In the genomic region with DNA sequence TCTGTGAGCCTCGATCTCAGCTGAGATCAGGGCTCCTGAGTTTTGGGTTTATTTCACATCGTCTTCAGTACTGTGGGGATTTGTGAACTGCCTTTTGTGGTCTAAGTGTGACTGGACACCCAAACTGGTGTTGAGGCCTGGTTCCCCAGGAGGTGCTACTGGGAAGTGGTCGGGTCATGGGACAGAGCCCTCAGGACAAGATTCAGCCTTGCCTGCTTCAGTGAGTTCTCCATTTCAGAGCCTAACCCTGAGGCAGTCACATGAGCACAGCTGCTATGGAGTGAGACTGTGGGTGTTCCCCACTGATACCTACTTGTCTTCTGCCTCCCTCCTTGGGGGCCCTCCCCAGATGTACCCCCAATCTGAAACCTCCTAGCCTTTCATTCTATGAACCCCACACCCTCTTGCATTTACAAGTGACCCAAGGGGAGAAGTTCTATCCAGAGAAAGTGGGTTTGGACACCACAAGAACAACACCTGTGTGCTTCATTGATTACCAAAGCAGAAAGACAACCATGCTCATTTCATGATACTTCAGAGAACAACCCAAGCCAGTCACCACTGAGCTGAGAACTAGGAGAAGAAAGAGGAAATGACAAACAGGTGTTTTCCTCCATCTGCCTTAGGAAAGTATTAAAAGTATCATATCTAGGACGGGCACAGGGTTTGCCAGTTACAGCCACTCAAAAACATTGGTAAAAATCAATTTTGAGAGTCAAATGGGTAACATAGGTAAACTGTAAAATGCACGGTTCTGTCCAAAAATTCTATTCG, we compare ENCODE assay signal across 25 mouse cellular contexts.
DNase-seq lines count a peak whose midpoint lies in the region; TF ChIP-seq lines count a peak whose summit lies in the region.
"Had no signal": no experiment of that assay in that cellular context is flagged by ENCODE, and none has a peak within 500 bp of the region (broad histone marks: within the 10 kb centered on the region; RNA-seq: fewer than 3 reads in every experiment).

No protein-coding gene starts in this region.

- H3K27ac ChIP-seq in spleen, adult 2 months (ENCODE audit: insufficient read depth, low read length) = peak overlapping the region; percentile 36
- H3K27ac ChIP-seq in bone marrow macrophage, adult 2 months (ENCODE audit: insufficient read depth, low read depth, low read length) = peak overlapping the region; percentile 32; the same call in 1 of the 2 replicates
- H3K27ac ChIP-seq: embryonic facial prominence, embryonic 13.5 days; hindbrain, embryonic 13.5 days; liver, embryonic 15.5 days; neural tube, embryonic 13.5 days; stomach, embryonic 15.5 days had no signal

- 43% methylated on average over 6 of the region's 6 CpGs for WGBS in spleen, adult 2 months

- no peak overlapping the region for H3K4me3 ChIP-seq in spleen, adult 2 months (ENCODE audit: extremely low read depth, insufficient read depth, insufficient read length)
- no peak overlapping the region for H3K4me3 ChIP-seq in bone marrow macrophage, adult 2 months (ENCODE audit: insufficient read depth, low read length)
- H3K4me3 ChIP-seq: embryonic facial prominence, embryonic 13.5 days; hindbrain, embryonic 13.5 days; liver, embryonic 15.5 days; megakaryocyte, embryonic 14.5 days; neural tube, embryonic 13.5 days; stomach, embryonic 15.5 days had no signal

- H3K27me3 ChIP-seq in spleen, adult 2 months (ENCODE audit: control insufficient read depth, insufficient read depth, low read length) = no peaks in the 10 kb centered on the region
- H3K27me3 ChIP-seq: liver, embryonic 15.5 days; Patski; stomach, embryonic 15.5 days had no signal

- H3K36me3 ChIP-seq in spleen, adult 2 months (ENCODE audit: control insufficient read depth, insufficient read depth, low read length) = no peaks in the 10 kb centered on the region
- H3K36me3 ChIP-seq: embryonic facial prominence, embryonic 13.5 days; hindbrain, embryonic 13.5 days; liver, embryonic 15.5 days; neural tube, embryonic 13.5 days; stomach, embryonic 15.5 days had no signal

- TF ChIP-seq POLR2A in spleen, adult 2 months (IDR thresholded peaks at IDR 0.05; ENCODE audit: low read depth, low read length) = no peak
- TF ChIP-seq POLR2A in bone marrow macrophage, adult 2 months (IDR thresholded peaks at IDR 0.05; ENCODE audit: borderline replicate concordance, low read depth, low read length) = no peak

- H3K4me1 ChIP-seq in spleen, adult 2 months (ENCODE audit: control insufficient read depth, insufficient read depth, insufficient read length) = peaks cover 9% of the 10 kb centered on the region; the same call in 1 of the 2 replicates
- H3K4me1 ChIP-seq in bone marrow macrophage, adult 2 months (ENCODE audit: control insufficient read depth, insufficient read depth, low read length) = peaks cover 14% of the 10 kb centered on the region
- H3K4me1 ChIP-seq: liver, embryonic 15.5 days; megakaryocyte, embryonic 14.5 days; stomach, embryonic 15.5 days had no signal

- peak; percentile 26 to 33 for DNase-seq in spleen, adult 2 months (ENCODE audit: low read depth in 1 of 2, low spot score in 2 of 2)
- no peak for DNase-seq in spleen, adult 12 weeks (ENCODE audit: low spot score)
- peak; percentile 55 for DNase-seq in B cell, adult 2 months
- DNase-seq in natural killer cell, adult 2 months (ENCODE audit: low spot score in 2 of 2) = peak; percentile 53 to 56
- no peak for DNase-seq in liver
- no peak for DNase-seq in frontal cortex, postnatal 36 days (ENCODE audit: low spot score in 2 of 2)
- DNase-seq: adrenal gland, postnatal 14 days; cerebellum, adult 11-12 months; cerebellum, adult 9-11 months; forebrain, postnatal 0 days; gastrocnemius, postnatal 10 days; heart, postnatal 36 days; kidney, adult 8-10 months; kidney, postnatal 10 days; lung, embryonic 14.5 days; midbrain, embryonic 14.5 days; thymus, postnatal 4 days had no signal

- TF ChIP-seq CTCF in spleen, adult 2 months (IDR thresholded peaks at IDR 0.05; ENCODE audit: extremely low read depth, insufficient read depth, insufficient read length, insufficient replicate concordance) = no peak
- no peak for TF ChIP-seq CTCF in bone marrow macrophage, adult 2 months (IDR thresholded peaks at IDR 0.05; ENCODE audit: low read depth, low read length)

Comparison
In these comparisons a context has a peak if more than half of its experiments do, and no peak if none do; other contexts are left out.
1. DNase-seq: peak in spleen, adult 2 months (2 of 2), B cell, adult 2 months (2 of 2) and natural killer cell, adult 2 months (2 of 2); none in spleen, adult 12 weeks (single experiment), liver (single experiment) and frontal cortex, postnatal 36 days (0 of 2).